Mouse (Mus musculus) bone marrow macrophage, adult 2 months (primary cell): ENCODE data around the gene C1qtnf2.

Experiments
- CTCF ChIP-seq: IDR thresholded peaks from 2 replicates; pipeline ENCODE4 v1.5.1; 2012; ENCODE audit warnings: low read depth, mild to moderate bottlenecking, low read length, moderate library complexity
- POLR2A ChIP-seq: IDR thresholded peaks from 2 replicates; pipeline ENCODE4 v1.6.1; 2012; ENCODE audit warnings: mild to moderate bottlenecking, low read depth, low read length, borderline replicate concordance

DNA sequence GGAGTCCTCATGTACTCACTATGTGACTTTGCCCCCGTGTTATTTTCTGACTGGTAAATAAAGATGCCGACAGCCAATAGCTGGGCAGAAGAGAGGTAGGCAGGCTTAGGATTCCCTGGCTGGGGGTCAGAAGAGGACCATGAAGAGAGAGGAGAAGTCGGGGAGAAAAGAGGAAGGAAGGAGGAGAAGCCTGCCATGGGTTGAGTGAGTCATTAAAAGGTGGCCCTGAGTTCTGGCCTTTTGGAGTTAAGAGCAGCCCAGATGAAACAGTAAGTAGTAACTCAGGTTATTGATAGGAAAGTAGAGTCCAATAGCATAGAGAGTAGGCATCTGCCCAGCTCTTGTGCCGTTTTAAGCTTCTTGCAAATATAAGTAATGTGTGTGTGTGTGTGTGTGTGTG, 22.8 kb upstream of the C1qtnf2 start:
- TF ChIP-seq CTCF (no peak), POLR2A (no peak)
